Mouse (Mus musculus): ENCODE data around the gene Gpc6. TPM values are rescaled to one million over a fixed set of nuclear protein-coding genes. Genes with fewer than 3 reads are reported as not detected.

The Gpc6 gene
- polyA plus RNA-seq, 1 experiment = not detected

DNA sequence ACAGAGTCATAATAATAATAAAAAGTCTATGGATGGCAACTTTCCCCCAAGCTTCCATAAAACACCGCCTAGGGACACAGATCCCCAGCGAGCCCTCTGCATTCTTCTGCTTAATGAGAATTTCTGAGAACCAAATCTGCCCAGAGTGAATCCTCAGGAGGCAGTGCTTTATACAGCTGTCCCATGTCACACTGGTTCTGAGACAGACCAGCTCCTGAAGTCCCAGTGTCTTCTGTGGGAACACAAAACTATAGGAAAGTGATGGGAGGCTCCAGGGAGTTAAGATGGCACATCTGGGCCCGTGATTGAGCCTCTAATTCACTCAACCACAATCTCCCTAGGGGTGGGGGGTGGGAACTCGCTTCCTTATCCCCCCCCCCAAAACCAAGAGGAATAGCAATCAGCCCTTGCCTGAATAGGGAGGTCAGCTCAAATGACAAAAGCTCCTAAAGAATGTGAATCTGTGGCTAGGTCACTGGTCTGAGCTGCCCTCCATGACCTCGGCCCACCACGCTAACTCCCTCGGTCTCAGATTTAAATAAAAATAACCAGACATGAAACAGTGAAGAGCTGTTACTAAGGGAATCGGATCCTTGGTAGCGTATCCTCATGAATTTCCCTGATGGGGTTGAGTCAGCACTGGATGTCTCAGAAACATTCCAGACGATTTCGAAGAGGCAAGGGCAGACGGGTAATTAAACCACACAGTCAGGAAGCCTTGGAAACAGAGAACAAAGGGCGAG is 1005.2 kb downstream of the Gpc6 start:
- TF ChIP-seq CTCF (IDR thresholded peaks at IDR 0.05; ENCODE audit: insufficient read depth, low read depth, low read length) (no peak), POLR2A (IDR thresholded peaks at IDR 0.05; ENCODE audit: insufficient read depth, low read depth, low read length) (no peak)
- peak overlapping the region; percentile 85 for H3K27ac ChIP-seq (ENCODE audit: insufficient read depth, low read depth, low read length)
- H3K4me3 ChIP-seq (ENCODE audit: insufficient read depth, low read depth, low read length) = no peak overlapping the region
- peaks cover 14% of the 10 kb centered on the region for H3K4me1 ChIP-seq (ENCODE audit: control insufficient read depth, insufficient read depth, low read length)
- WGBS = 22% methylated on average over 13 of the region's 13 CpGs

DNA sequence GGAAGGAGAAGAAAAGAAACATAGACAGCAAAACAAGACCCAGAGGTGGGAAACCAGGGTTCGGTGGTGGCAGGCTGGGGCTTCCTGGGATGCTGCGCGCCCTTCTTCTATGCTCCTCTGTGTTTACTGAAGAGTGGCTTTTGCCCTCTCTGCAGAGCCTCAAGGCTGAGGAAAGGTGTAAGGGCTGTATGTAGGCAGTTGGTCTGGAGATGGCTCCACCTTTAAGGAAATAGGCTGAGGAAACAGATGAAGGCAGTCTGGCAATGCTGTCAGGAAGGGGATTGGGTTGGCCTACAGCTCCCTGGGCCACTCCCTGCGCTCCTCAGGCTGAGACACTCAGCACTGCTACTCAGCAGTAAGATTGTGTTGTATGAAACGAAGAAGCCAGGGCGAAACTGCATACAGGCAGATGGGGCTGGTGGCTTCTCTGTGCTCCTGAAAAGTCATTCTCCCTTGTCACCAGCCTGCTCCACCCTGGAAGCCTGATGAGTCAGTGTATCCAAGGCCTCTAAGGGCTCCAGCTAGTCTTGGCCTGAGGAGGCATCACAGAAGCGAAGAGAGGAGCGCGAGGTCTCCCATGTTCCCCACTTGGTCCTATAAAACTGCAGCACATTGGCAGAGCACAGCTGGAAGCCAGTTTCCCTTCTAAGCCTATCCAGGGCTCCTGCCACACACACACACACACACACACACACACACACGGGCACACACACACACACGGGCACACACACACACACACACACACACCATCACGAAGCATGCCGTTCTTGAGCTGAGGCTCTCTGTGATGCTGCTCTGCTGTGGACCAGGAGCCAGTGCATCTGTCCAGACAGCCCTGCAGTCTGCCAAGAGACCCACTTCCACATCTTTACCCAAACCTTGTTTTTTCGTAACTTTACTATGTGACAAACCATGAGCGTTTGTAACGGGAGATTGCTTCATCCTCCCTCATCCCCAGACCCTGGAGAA is 1006.0 kb downstream of the Gpc6 start:
- Histone ChIP-seq H3K4me3 (ENCODE audit: insufficient read depth, low read depth, low read length) (no peak overlapping the region), H3K27ac (ENCODE audit: insufficient read depth, low read depth, low read length) (peak overlapping the region; percentile 85), H3K4me1 (ENCODE audit: control insufficient read depth, insufficient read depth, low read length) (peaks cover 14% of the 10 kb centered on the region)
- WGBS = 55% methylated on average over 16 of the region's 16 CpGs
- no peak for TF ChIP-seq CTCF (IDR thresholded peaks at IDR 0.05; ENCODE audit: insufficient read depth, low read depth, low read length)
- TF ChIP-seq POLR2A (IDR thresholded peaks at IDR 0.05; ENCODE audit: insufficient read depth, low read depth, low read length) = no peak

DNA sequence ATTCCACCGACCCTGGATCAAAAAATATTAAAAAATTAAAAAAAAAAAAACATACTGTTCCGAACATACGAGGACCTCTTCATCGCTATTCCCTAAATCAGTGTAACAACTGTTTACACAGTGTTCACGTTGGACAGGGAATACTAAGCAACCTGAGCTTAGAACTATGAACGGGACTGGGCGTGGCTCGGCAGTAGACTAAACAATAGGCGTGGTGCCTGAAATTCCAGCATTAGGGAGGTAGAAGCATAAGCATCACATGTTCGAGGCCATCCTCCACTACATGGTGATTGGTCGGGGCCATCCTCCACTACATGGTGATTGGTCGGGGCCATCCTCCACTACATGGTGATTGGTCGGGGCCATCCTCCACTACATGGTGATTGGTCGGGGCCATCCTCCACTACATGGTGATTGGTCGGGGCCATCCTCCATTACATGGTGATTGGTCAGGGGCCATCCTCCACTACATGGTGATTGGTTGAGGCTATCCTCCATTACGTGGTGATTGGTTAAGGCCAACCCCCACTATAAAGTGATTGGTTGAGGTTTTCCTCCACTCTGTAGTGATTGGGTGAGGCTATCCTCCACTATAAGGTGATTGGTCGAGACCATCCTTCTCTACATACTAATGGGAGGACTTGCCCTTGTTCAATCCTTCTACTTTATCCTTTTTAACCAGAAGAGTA is 1007.2 kb downstream of the Gpc6 start:
- 96% methylated on average over 17 of the region's 17 CpGs for WGBS
- no peak overlapping the region for H3K4me3 ChIP-seq (ENCODE audit: insufficient read depth, low read depth, low read length)
- no peak overlapping the region for H3K27ac ChIP-seq (ENCODE audit: insufficient read depth, low read depth, low read length)
- H3K4me1 ChIP-seq (ENCODE audit: control insufficient read depth, insufficient read depth, low read length) = peaks cover 14% of the 10 kb centered on the region
- TF ChIP-seq CTCF (IDR thresholded peaks at IDR 0.05; ENCODE audit: insufficient read depth, low read depth, low read length) (no peak), POLR2A (IDR thresholded peaks at IDR 0.05; ENCODE audit: insufficient read depth, low read depth, low read length) (no peak)

DNA sequence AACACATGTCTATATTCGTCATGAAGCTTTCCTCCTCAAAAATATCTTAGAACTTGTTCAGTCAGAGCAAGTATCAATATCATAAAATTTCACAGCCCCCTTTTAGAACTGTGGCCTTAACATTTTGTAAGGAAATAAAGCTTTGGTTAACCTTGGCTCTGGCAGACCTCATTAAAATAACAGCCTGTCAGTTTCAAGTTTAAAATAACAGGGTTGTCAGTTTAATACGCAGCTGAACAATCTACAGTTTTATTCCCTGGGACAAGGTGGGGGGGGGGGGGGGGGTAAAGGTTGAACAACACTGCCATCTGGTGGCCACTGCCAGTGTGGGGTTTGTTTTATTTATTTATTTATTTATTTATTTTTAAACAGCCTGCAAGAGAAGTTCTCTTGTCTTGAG is 1013.4 kb downstream of the Gpc6 start:
- H3K4me3 ChIP-seq (ENCODE audit: insufficient read depth, low read depth, low read length) = no peak overlapping the region
- TF ChIP-seq POLR2A (IDR thresholded peaks at IDR 0.05; ENCODE audit: insufficient read depth, low read depth, low read length) (no peak), CTCF (IDR thresholded peaks at IDR 0.05; ENCODE audit: insufficient read depth, low read depth, low read length) (no peak)
- H3K27ac ChIP-seq (ENCODE audit: insufficient read depth, low read depth, low read length) = no peak overlapping the region
- 8% methylated on average over 2 of the region's 2 CpGs for WGBS
- H3K4me1 ChIP-seq (ENCODE audit: control insufficient read depth, insufficient read depth, low read length) = no peaks in the 10 kb centered on the region

DNA sequence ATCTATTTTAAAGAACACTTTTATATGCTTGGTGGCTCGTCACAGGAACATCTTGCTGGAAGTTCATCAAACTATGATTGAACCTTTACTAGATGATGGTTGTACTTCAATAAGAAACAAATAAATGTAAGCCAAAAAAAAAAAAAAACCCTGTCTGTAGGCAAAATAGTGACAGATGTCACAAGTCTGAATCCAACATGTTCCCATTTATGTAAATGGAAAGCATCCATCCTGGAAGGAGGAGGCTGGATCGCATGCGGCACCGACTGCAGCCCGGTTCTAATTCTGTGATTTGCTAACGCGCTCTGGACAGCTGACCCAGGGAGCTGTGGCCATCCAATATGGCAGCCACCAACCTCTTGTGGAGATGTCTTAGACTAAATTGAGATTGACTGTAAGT is 1014.4 kb downstream of the Gpc6 start:
- Histone ChIP-seq H3K4me1 (ENCODE audit: control insufficient read depth, insufficient read depth, low read length) (no peaks in the 10 kb centered on the region), H3K27ac (ENCODE audit: insufficient read depth, low read depth, low read length) (no peak overlapping the region), H3K4me3 (ENCODE audit: insufficient read depth, low read depth, low read length) (no peak overlapping the region)
- TF ChIP-seq CTCF (IDR thresholded peaks at IDR 0.05; ENCODE audit: insufficient read depth, low read depth, low read length) (no peak), POLR2A (IDR thresholded peaks at IDR 0.05; ENCODE audit: insufficient read depth, low read depth, low read length) (no peak)
- WGBS = 95% methylated on average over 7 of the region's 7 CpGs

DNA sequence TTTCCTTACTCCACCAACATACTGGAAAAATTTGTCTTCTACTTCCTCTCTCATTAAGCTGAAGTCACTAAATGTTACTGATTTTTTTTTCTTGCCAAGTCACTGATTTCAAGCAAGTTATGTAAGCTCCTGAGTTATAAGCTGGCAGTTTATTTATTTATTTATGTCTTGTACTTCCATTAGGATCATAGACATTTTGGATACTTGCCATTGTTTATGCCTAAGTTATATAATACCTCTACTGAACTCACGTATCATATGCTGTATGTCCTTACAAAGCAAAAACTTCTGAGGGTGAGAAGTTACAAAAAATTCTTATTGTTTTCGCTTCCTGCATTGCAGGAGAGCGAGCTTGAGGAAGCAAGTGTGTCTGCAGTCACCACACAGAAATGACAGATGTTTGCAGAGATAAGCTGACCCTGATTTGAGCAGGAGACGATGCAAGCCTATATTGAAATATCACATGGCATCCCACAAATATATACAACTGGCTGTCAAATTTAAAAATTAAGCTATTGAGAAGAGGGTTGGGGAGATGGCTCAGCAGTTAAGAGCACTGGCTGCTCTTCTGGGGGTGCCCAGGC is 1020.9 kb downstream of the Gpc6 start:
- WGBS = 96% methylated on average over 4 of the region's 4 CpGs
- peaks cover under 1% of the 10 kb centered on the region; the same call in 1 of the 2 replicates for H3K4me1 ChIP-seq (ENCODE audit: control insufficient read depth, insufficient read depth, low read length)
- H3K4me3 ChIP-seq (ENCODE audit: insufficient read depth, low read depth, low read length) = no peak overlapping the region
- no peak overlapping the region for H3K27ac ChIP-seq (ENCODE audit: insufficient read depth, low read depth, low read length)
- TF ChIP-seq CTCF (IDR thresholded peaks at IDR 0.05; ENCODE audit: insufficient read depth, low read depth, low read length) (no peak), POLR2A (IDR thresholded peaks at IDR 0.05; ENCODE audit: insufficient read depth, low read depth, low read length) (no peak)

DNA sequence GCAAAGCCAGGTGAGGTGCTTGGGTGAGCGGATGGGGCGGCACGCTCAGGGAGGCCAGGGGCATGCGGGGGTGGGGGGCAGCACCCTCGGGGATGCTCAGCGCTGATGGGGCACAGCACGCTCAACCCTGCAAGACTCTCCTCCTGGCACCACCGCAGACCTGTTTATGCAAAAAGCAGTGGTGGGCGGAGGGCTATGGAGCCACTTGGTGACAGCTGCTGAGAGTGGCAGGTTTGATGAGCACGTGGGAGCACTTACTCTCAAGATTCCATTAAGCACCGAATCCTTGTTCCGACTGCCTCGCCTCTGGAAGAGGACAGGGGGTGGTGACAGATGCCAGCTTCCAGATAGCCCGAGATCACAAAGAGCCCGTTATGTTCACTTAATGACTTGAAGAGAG is 1026.2 kb downstream of the Gpc6 start:
- TF ChIP-seq CTCF (IDR thresholded peaks at IDR 0.05; ENCODE audit: insufficient read depth, low read depth, low read length) (no peak), POLR2A (IDR thresholded peaks at IDR 0.05; ENCODE audit: insufficient read depth, low read depth, low read length) (no peak)
- 45% methylated on average over 15 of the region's 15 CpGs for WGBS
- Histone ChIP-seq H3K27ac (ENCODE audit: insufficient read depth, low read depth, low read length) (no peak overlapping the region), H3K4me1 (ENCODE audit: control insufficient read depth, insufficient read depth, low read length) (peaks cover 7% of the 10 kb centered on the region), H3K4me3 (ENCODE audit: insufficient read depth, low read depth, low read length) (no peak overlapping the region)

DNA sequence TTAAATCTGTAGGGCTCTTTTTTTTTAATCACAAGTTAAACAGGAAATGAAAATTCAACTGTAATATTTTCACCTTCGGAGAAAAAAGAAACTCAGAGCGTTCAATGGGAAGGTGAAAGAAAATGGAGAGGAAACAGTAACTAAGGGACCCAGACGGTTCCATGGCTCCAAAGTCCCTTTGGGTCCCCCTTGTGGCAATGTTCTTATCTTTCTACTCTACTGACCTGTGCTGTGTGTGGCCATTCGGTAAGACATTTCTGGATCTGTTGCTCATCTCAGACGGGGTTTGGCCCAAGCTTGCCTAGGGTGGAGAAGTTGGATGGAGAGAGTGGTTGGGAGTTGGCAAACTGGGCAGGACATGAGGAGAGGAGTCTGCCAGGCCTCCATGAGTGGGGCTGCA is 1026.6 kb downstream of the Gpc6 start:
- H3K27ac ChIP-seq (ENCODE audit: insufficient read depth, low read depth, low read length) = no peak overlapping the region
- H3K4me1 ChIP-seq (ENCODE audit: control insufficient read depth, insufficient read depth, low read length) = peaks cover 7% of the 10 kb centered on the region
- WGBS = 45% methylated on average over 5 of the region's 5 CpGs
- H3K4me3 ChIP-seq (ENCODE audit: insufficient read depth, low read depth, low read length) = no peak overlapping the region
- TF ChIP-seq CTCF (IDR thresholded peaks at IDR 0.05; ENCODE audit: insufficient read depth, low read depth, low read length) = no peak
- no peak for TF ChIP-seq POLR2A (IDR thresholded peaks at IDR 0.05; ENCODE audit: insufficient read depth, low read depth, low read length)

Measured in olfactory bulb, adult 2 months (tissue).